Mouse (Mus musculus): Measurements from ENCODE around the gene Abca16.

Abca16 gene

DNA sequence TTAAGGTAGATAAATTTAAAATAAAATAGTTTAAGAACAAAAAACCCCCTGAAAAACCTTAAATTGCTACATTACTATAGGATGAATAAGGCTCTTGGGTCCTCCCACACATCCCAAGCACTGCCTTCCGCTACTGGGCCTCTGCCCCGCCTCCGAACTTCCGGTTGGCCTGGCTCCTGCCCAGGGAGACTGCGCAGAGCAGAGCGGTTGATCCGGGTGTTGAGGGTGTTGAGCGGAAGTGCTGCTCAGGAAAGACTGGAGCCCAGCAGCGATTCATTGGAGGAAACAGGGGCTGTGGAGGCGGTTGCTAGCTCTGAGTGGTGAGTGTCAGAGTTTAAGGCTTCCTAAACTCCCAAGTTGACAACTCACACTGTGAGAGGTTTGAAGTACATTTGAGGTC is at the start of gene Abca16:
Abca16 (plus strand) TSS at position 201 of the 400 bp plus-strand sequence.
- no peak for DNase-seq (ENCODE audit: low spot score in 2 of 2)

DNA sequence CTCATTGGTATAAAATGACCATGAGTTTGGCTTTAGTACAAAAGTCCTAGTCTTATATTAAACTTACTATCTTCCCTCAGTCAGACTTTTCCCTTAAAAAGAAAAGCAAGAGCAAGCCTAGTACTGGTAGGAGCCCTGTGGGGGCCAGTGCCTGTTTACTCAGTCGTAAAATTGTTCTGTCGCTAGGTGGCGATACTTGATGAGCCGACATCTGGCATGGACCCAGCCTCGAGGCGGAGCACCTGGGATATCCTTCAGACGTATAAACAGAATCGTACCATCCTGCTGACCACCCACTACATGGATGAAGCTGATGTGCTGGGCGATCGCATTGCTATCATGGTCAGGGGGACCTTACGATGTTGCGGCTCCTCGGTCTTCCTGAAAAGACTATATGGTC is 48.3 kb upstream of the Abca16 start:
- DNase-seq (ENCODE audit: low spot score in 2 of 2) = no peak

DNA sequence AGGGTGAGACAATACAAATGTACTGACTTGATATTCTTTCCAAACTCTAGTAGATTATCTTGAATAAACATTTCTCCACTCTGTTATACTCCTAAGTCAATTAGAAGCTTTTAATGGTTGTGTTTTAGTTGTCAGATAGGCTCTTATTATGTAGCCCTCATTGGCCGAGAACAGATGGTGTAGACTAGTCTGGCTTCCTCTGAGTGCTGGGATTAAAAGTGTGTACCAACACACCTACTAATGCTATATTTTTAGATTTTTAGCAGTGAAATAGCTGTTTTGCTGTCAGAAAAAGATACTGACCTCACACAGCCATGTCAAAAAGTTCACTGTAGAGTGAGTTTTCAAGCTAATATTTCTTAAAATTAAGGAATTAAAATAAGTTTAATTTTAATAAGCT is 2.9 kb downstream of the Abca16 start:
- no peak for DNase-seq (ENCODE audit: low spot score in 2 of 2)

DNA sequence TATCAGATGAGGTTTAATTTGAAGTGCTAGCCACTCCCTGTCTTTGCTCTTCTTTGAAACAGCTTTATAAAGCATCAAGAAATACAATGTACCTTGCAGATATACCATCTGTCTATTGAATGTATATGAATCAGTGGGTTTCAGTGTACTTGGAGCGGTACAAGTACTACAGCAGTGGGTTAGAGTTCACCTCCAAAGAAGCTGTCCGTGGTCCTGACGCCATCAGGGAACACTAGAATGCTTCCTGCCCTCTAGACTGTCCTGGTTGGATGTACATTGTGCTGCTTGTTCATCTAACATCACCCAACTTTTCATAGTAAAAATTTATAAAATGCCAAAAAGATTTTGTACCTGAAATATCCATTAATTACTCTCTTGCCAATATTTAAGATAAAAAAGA is 17.2 kb downstream of the Abca16 start:
- DNase-seq (ENCODE audit: low spot score in 2 of 2) = no peak

DNA sequence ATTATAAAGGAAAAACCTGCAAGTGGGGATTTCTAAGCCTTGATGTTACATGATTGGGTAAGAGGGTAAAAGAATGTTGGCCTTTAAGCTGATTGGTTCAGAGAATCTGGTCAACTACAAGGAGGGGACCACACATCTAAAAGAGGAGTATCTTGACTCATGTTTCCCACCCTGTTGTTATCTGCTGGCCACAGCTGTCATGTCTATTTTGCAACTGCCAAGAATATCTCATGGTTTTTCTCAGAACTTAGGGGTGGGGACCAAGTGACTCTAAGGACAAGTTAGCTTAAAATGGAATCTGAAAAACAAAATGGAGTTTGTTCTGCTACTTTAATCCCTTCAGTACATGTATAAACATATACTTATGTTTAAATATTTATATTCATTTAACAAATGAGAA is 22.0 kb downstream of the Abca16 start:
- no peak for DNase-seq (ENCODE audit: low spot score in 2 of 2)

DNA sequence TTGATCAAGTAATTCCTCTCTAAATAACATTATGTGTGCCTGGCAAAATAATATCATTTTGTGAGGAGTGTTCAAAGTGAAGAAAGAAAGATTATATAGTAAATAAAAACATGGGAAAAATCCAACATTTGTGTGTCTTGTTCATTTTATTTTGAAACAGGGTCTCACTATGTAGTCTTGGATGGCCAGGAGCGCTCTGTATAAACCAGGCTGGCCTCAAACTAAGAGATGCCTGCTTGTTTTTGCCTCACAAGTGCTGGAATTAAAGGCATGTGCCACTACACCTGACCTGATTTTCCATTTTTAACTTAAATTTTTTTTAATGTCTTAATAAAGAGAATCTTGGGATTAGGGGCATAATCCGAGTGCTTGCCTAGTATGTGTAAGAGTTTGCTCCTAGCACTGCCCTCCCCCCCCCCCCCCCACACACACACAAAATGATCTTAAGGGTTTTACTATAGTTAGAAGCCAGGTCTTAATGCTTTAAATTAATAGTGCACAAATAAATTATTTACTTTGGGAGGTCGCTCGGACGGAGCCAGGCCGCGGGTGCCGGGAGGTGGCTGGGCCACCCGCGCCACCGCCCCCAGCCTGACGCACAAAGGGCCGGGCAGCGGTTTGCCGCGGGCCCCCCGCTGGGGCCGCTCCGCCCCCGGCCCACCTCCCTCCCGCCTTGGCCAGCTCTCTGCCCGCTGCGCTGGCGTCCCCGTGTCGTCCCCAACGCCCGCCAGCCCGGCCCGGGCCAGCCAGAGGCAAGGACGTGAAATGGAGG is 94.6 kb downstream of the Abca16 start:
- no peak for DNase-seq (ENCODE audit: low spot score in 2 of 2)

DNA sequence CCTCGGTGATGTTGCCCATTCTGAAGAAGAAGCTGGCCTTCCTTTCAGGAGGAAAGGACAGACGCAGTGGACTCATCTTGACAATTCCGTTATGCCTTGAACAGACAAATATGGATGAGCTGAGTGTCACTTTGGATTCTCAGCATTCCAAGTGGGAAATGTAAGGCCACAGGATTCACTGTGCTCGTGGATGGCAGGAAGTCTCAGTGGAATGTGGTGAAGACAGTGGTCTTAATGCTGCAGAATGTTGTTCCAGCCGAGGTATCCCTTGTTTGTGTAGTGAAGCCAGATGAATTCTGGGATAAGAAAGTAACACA is 95.2 kb downstream of the Abca16 start:
- DNase-seq (ENCODE audit: low spot score in 2 of 2) = no peak

DNA sequence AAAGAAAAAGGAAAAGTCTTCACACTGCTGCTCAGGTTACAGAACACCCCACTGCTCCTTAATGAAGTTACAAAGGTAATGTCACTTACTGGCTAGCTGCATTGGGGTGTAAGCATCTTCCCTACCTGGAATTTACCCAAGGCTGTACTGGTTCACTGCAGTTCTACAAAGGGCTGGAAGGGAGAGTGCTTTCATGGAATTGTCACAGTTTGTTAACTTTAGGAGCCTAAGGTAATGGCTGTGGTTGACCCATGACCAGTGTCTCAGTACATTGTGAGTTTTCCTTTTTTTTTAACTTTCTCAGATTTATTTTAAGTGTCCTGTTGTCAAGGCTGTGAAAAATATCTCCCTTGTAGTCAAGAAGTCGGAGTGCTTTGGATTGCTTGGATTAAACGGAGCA is 125.4 kb downstream of the Abca16 start:
- no peak for DNase-seq (ENCODE audit: low spot score in 2 of 2)

DNA sequence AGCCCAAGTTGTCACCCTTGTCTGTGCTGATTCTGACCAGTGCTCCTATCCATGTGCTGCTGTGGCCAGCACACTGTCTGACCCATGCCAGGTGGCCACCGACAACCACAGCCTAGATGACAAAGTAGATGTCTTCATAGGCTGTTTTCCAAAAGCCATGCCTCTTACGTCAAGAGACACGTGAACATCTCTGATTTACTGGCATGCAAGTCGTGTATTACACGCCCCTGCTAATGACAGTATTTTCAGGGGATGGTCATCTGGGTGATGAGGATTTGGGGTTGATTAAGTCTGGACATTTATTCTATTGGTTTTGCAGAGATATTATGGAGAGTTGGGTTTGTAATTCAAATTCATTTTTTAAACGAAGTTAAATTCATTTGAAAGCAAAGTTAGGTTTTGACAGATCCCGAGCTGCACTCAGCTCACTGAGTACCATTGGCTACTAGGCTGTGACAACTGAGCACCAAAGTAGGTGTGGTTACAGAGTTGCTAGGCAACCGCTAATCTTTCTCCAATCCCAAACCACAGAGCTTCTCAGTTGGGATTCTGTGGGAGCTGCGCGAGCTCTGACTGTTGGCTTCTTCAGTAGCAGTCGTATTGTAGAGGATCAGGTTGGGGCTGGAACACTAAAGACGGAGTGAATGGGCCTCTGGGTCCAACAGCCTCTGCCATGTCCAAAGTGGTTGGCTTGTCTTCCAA is 143.2 kb downstream of the Abca16 start:
- no peak for DNase-seq (ENCODE audit: low spot score in 2 of 2)

DNA sequence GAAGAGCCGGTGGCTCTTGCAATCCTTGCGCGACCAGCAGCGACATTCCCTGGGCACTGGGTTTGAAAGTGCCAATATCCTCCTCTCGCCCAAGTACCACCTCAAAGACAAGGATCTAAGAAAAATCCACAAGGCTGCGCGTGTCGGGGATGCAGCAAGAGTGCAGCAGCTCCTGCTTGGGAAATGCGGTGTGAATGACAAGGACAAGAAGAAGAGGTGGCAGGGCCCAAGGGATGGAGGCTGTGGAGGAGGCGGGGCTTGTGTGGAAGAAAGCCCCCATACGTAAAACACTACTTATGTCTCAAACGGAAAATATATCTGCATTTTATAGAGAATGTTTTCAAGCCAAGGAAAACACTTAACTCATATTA is 143.7 kb downstream of the Abca16 start:
- DNase-seq (ENCODE audit: low spot score in 2 of 2) = no peak

DNA sequence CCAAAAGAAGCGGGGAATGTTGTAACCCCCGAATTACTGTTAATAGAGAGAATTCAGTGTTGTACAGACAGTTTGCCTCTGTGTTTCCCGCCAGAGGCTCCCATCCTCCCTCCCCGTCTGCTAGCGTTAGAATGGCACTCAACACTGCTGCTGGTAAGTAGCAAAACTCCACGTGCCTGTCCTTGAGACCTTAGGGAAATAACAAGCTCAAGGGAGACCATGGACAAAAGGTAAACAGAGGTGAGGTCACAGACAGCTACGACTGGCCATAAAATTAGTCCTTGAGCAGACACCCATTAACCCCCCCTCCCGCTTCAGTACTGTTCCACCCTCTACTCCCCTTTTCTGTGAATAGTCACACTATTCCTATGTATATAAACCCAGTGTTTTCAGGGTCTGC is 157.9 kb downstream of the Abca16 start:
- no peak for DNase-seq (ENCODE audit: low spot score in 2 of 2)

DNA sequence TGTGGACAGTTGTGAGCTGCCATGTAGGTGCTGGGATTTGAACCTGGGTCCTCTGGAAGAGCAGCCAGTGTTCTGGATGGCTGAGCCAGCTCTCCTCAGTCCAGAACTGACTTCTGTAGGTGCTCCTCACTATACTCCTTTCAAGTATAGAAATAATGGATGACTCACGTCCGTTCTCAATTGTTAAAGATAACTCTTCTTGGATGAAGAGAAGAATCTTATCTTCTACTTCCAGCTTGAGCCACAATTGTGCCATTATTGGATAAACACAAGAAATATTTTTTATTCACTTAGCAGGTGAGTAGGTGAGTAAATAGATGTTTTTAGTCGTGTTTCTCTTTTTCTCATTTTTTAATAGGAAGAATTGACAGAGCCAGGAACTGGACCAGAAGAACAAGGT is 167.1 kb downstream of the Abca16 start:
- DNase-seq (ENCODE audit: low spot score in 2 of 2) = no peak
